Mouse (Mus musculus) mouse embryonic stem cell (cell line): Measurements from ENCODE around the gene 2010315B03Rik.
"Not testable (repeated sequence)": the region's sequence is repeated elsewhere in the genome, so short reads cannot be mapped to it uniquely, and the experiment has no call there.

Source experiments
- in situ Hi-C, 2 experiments: fragments of 300-500 bp; cut with MboI; formaldehyde crosslinking; loops; 1 replicate in 1 of 2; 3 replicates in 1 of 2; pipeline ENCODE4 v1.14.3; 2019 to 2020; ENCODE audit warnings: low sequenced_read_pairs in 2 of 2, low pct_unique_long_range_greater_than_20kb in 1 of 2, mixed read lengths in 1 of 2; ENCODE audit not compliant: unreplicated experiment in 1 of 2

Gene 2010315B03Rik

GRCm38 (mm10) chr9:124312171-124313142, at the start of gene 2010315B03Rik:
Gene 2010315B03Rik, minus strand, starts transcription at chr9:124312696.
- in situ Hi-C loops: no loop called here

- in situ Hi-C loops: no loop called here
Observed at GRCm38 (mm10) chr9:124311502-124311901, 994 bp downstream of the 2010315B03Rik start.

- in situ Hi-C loops: no loop called here
Observed at GRCm38 (mm10) chr9:124288329-124288728, 24.2 kb downstream of the 2010315B03Rik start.

GRCm38 (mm10) chr9:124281912-124282686, 30.4 kb downstream of the 2010315B03Rik start:
- in situ Hi-C loops: no loop called here

GRCm38 (mm10) chr9:124281448-124281791, 31.1 kb downstream of the 2010315B03Rik start:
- in situ Hi-C loops: no loop called here

- in situ Hi-C loops: no loop called here
Observed at GRCm38 (mm10) chr9:124280576-124281447, 31.7 kb downstream of the 2010315B03Rik start.

- in situ Hi-C loops: no loop called here
Observed at GRCm38 (mm10) chr9:124279300-124279699, 33.2 kb downstream of the 2010315B03Rik start.

- in situ Hi-C loops: no loop called here
Observed at GRCm38 (mm10) chr9:124275064-124275463, 37.4 kb downstream of the 2010315B03Rik start.

- in situ Hi-C loops: loop anchor here (5.0 kb wide), 2 partner anchors 49 to 54 kb away; no protein-coding TSS in a partner anchor
Observed at GRCm38 (mm10) chr9:124273172-124273571, 39.3 kb downstream of the 2010315B03Rik start.

GRCm38 (mm10) chr9:124267929-124268328, 44.6 kb downstream of the 2010315B03Rik start:
- in situ Hi-C loops: no loop called here

GRCm38 (mm10) chr9:124267493-124267892, 45.0 kb downstream of the 2010315B03Rik start:
- in situ Hi-C loops: no loop called here

GRCm38 (mm10) chr9:124262987-124263717, 49.3 kb downstream of the 2010315B03Rik start:
- in situ Hi-C loops: no loop called here

- in situ Hi-C loops: no loop called here
Observed at GRCm38 (mm10) chr9:124258067-124258556, 54.4 kb downstream of the 2010315B03Rik start.

GRCm38 (mm10) chr9:124257200-124258066, 55.1 kb downstream of the 2010315B03Rik start:
- in situ Hi-C loops: no loop called here

GRCm38 (mm10) chr9:124256271-124257199, 56.0 kb downstream of the 2010315B03Rik start:
- in situ Hi-C loops: not testable (repeated sequence)

GRCm38 (mm10) chr9:124251438-124251837, 61.1 kb downstream of the 2010315B03Rik start:
- in situ Hi-C loops: no loop called here
